Mouse (Mus musculus) CD8-positive naive resting alpha-beta T cell, adult 2 months (primary cell): Measurements from ENCODE around the gene Col4a1.

Experiments
- DNase-seq, 2 experiments: peaks; one replicate each; pipeline ENCODE4 v3.0.0; 2022; ENCODE audit warnings: low read depth in 2 of 2, low spot score in 2 of 2

Gene Col4a1

DNA sequence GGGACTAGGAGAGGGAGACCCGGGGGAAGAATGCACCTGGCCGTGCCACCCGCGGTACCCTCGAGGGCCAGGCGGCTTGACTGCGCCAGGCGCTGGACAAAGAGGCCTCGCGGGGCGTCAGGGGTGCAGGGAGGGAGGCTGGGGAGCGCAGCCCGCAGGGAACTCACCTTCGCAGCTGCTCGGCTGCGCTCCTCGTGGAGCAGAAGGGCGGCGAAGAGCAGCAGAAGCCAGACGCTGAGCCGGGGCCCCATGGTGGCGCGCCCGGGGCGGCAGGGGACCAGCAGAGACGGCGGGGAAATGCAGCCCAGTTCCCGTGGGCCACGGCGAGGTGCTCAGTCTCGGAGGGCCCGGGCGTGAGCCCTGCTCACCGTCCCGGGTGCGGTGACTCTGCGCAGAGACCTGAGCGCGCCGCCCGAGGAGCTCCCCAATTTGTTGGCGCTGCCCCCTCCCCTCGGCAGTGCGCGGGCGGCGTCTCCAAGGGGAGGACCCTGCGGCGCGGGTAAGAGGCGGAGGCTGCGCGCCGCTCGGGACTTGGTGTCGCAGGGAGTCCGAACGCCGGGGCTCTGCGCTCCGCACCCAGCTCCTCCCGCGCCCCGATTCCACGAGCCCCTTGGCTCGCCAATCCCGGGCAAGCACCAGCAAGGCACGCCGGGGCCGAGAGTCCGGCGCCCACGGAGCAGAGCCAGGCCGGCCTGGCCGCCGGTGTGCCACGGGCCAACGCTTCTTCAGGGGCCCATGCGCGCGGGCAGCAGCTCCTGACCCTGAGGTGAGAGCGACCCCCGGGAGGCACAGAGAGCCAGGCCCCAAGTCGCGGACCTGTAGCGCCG lies at the start of gene Col4a1, which contains the start of gene Col4a2:
TSS of gene Col4a1 (minus strand) at position 478 of the 827 bp plus-strand sequence.
TSS of gene Col4a2 (plus strand) at position 457 of the 827 bp plus-strand sequence.
- DNase-seq = no peak

DNA sequence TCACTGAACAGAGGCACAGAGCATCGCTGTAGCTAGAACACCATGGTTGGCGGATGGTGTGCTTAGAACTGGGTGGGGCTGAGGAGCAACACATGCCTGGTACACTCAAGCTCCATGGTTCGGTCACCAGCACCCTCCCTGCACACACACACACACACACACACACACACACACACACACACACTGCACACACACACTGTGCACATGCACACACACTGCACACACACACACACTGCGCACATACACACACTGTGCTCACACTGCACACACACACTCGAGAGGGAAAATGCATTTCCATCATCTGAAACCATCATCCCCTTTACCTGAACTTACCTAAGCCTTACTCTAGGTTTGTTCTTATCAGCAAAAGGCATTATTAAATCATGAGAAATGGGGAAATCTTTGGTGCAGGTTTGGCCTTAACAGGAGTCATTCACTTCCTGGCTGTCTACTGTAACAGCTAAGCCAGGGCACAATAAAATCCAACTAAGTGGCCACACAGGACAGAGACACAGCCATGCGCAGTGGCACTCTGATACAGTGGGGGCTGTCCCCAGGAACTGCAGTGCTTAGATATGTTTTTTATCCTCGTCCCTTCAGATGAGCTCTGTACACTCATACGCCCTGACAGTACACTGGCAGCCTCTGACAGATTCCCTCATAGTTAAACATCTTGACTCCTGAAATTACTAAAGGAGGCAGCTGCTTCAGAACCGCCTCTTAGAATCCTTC lies 49.1 kb upstream of the Col4a1 start:
- DNase-seq = no peak

DNA sequence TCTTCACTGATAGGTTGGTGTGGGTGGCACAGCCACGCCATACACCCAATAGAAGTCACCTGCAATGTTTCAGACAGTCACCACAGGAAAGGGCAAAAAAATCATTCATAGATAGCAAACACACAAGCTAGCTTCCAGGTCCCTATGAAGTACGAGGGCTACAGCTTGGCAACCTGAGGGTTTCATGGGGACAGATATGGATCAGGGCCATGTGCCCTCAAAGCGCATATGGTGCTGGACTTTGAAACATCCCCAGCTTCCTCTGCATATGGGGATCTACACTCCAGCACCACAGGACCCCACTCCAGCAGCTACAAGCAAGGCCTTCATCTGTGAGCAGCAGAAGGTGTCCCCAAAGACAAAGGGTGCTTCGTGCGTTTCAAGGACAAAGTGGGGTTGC lies 47.2 kb upstream of the Col4a1 start:
- DNase-seq = no peak

DNA sequence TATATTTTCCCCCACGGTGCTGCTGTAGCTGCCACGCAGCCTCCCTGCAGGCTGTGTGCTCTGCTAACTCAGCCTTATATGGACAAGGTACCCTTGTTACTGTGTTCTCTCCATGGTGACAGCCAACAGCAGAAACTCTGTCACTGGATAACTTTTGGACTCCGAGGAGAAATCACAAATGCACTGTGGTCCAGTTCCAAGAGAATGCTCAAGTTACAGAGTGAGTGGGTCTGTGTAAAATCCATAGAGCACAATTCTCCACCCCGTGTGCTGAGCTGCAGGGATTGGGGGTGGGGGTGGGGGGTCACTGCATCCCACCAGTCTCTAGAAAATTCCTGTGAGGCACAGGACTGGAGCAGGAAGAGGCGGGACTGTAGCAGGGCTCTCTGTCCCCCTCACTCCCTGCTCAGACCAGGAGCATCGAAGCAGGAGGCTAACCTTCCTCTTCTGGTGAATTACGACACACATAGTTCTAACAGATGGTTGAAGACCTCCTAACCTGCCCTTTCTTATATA lies 45.4 kb upstream of the Col4a1 start:
- DNase-seq = no peak

DNA sequence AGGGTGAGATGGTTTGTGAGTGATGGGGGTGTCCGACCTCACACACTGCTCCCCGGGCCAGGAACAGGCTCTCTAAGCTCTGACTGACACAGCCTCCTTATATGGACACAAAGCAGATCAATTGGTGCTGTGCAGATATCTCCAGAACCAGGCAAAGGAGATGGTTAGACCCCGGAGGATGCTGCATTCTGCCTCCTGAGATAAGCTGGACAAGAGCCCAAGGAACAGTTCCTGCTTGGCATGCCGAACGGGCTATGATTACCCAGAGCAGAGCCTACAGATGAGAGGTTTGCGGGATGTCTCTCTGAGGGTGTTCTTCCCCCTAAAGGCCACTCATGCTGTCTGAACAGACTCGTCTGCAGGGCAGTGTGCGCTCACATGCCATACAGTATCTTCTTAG lies 44.1 kb upstream of the Col4a1 start:
- no peak for DNase-seq

DNA sequence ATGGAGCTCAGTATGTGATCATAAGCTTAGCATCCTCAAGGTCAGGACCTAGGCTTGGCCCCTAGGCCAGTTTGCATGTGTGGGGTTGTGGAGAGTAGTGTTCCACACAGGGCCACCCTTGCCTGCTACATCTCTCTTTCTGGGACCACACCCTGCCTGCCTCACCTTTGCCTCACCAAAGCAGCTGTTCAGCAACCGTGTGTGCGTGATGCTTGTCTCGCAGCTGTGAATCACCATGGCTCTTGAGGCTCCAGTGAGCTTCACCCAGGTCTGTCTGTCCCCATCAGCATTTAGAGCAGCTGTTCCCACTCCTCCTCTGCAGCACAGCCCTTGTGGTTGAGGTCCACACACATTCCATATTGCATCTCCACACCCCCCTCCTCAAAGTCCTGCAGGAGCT lies 43.3 kb upstream of the Col4a1 start:
- DNase-seq = no peak

DNA sequence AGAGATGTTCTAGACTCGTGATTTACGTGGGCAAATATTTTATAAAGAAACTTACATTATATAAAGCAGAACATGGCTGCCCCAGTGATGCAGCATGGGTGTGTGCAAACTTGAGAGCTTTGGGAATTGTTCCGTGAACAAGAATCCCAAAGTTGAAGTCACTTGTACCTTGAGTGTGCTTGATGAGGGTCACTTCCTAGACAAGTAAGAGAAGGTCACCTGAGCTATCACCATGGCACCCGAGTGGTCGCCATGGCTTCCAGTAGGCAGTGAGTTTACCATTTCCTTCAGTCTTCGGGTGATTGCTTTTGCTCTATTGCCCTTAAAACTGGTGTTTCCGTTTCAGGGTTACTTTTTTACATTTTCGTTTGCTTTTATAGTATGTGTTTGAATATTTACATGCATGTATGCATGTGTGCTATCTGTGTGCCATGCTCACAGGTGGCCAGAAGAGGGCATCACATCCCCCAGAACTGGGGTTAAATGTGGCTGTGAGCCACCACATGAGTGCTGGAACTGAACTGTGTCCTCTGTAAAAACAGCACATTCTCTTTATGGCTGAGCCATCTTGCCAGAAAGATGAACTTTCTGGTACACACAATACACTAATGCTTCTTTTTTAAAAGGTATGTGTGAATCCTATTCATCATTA lies 42.3 kb upstream of the Col4a1 start:
- no peak for DNase-seq

DNA sequence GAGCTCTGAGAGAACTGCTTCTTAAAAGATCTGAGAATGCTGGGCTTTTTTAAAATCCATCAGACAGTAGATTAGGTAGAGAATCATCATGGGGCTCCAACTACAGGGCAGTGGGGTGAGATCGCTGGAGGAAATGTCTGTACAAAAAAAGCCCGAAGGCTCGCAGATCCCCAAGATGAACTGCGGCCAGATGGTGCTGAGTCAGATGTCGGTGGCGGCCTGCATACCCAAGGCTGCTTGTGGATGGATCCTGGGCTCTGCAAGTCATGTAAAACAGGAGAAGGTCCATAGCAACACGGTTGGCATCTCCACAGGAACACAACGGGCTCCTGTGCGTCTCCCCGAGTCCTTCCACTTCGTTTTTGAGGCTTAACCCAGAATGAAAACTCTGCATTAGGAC lies 39.9 kb upstream of the Col4a1 start:
- no peak for DNase-seq

DNA sequence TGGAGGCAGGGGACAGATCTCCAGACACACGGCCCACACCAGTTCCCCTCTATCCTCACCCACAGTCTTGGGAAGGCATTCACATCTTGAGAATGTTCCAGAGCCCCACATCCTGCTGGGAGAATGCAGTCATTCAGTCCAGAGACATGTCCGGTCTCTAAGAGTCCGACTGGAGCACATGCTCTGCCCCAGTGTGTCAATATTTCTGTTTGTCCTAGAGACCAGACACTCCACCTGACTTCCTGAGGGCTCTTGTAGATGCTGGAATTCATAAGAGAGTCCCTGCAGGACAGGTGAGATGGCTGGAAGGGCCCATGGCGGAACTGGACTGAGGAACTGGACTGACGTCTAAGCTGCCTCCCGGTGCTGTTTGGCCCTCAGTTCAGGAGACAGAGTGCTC lies 38.7 kb upstream of the Col4a1 start:
- no peak for DNase-seq

DNA sequence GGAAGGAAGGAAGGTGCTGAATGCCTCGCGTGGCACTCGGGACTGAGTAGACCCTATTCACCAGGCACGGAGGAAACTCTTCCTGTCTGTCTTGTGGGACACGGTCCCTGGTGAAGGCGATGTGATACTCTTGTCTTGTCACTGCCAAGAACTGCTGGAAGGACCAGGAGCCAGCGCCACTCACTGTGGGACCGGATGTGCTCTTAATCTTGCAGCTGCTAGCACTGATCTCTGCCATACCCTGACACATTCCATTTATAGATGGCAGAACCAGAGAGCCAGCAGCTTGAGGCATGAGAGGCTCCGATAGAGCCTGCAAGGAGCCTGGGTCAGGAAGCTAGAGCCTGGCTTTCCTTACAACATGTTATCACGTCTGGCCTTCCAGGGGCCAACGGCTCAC lies 36.0 kb upstream of the Col4a1 start:
- DNase-seq = no peak

DNA sequence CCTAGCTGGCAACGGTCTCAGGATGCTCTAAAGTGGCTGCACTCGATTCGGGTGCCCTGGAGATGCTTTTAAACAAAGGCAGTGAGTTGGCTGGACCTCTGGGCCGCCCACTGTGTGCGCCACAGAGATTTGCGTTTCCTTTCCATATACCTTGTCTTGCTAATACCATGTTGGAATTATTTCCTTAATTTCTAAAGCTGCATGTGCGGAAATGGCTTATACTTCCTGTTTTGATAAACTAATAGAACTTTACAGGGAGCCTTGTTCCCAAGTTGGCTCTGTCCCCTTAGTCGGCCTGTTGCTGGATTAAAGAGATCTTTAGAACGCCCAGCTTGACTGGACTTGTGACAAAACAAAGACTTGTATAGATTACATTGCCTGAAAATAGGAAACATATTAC lies 35.1 kb upstream of the Col4a1 start:
- DNase-seq = no peak

DNA sequence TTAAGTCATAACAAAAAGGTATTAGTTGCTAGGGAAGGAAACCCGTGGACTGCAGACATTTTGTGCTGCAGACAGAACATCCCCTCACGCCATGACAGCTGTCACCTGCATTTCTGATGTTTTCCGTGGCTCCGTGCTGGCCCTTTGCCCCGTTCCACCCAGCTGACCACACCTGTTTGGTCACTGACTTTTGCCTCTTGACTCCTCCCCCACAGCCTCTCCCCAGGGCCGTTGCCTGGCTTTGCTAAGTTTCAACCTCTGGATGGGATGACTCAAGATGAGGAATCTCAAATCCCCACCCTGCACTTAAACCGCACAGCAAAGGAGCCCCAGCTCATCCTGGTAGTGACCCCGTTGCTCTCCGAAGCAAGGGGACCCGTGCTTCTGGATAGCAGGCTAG lies 33.6 kb upstream of the Col4a1 start:
- DNase-seq = no peak

DNA sequence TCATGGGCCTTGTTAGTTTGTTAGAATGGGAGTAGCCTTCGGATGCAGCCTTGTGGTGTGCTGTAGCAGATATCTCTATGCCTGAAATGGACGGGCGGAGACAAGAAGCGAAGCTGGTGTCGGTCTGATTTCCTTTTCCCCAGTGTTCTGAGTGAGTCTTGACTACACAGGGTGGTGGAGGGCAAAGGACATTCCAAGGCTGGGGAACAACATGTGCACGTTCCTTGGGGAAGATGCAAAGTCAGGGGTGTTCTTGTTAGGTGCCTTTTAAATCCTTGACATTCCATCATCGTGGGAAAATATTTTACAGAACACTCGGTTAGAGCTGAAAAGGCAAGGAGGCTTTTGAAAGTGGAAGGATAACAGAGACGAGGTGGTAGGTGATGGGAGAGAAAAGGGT lies 31.8 kb upstream of the Col4a1 start:
- DNase-seq = no peak

DNA sequence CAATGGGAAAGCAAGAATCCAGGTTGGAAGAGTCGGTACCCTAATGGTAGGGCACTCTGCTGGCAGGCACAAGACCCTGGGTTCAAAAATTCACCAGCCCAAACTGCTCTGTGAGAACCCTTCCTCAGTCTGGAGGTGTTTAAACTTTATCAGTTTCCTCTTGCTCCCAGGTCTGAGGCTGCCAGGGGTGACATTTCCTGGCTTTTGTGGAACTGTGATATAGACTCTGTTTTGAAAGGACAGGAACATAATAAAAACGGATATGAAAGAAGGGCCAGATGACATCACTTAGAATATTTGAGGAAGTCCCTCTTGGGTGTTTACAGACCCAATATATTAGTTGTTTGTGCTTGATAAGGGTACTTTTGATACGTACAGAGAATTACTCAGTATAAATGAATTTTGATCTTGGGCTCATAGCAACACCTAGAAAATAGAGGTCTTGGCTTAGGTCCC lies 28.5 kb upstream of the Col4a1 start:
- no peak for DNase-seq

DNA sequence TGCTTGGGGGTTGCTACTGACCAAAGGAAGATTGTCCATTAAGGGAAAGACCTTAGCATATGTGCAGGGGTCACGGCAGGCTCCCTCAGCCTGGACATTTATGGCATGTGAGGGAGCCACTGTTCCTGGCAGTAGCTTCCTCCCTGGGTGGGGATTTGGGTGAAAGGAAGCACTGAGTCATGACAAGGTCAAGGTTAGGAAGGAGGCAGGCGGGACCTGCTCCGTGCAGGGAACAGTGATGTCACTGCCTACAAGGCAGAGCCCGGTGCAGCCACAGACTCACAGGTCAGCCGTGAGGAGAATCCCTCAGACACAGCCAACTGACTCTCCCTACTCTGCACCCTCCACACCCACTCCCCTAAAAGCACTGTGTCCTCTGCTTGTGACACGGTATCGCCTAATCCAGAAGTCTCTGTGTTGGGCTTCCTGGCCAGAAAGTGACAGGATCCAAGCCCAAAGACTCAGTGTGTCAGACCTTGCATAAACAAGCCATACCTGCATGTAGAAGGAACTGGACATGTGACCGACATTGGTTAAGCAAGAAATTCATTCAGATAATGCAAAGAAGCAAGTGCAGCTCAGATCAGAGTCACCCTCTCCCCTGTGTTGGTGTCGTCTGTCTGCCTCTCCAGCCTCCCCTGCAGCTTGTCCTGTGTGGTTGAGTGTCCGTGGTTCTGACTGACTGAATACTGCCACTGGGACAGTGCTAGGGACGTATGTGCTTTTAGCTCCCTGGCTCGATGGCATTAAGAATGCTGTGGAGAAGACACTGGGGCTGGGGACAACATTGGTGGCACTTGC lies 27.9 kb upstream of the Col4a1 start:
- DNase-seq = no peak

DNA sequence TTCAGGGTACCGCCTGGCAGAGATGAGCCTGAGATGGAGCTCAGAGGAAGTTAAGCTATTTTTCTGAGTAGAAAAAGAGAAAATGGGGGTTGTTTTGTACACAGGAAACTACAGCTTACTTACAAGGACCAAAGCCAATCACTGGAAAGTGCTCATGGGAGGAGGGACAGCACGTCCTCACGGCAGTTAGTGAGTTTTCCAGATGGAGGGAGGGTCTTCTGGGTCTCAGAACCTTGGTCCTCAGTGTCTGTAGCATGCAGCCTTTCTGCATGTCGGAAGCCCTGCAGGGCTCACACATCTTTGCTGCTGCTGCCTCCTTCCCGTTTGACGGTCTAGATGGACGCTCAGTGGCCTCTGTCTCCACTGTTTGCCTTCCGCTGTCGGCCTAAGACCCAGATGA lies 25.9 kb upstream of the Col4a1 start:
- DNase-seq = no peak

DNA sequence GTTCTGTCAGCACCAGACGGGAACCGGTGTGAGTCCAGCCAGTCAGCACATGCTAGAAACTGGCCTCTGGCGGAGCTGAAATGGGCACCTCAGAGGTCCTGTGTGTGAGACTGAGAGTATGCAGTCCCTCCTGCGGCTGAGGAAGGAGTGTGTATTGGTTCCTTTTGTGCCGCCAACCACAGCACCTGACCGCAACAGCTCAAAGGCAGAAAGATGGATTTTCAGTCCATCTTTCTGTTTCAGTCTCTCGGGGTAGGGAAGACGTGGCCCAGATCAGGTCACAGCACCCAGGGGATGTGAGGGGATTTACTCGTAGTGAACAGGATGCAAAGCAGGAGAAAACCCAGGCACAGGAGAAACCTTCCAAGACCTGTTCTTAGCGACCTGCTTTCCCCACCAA lies 25.0 kb upstream of the Col4a1 start:
- DNase-seq = no peak

DNA sequence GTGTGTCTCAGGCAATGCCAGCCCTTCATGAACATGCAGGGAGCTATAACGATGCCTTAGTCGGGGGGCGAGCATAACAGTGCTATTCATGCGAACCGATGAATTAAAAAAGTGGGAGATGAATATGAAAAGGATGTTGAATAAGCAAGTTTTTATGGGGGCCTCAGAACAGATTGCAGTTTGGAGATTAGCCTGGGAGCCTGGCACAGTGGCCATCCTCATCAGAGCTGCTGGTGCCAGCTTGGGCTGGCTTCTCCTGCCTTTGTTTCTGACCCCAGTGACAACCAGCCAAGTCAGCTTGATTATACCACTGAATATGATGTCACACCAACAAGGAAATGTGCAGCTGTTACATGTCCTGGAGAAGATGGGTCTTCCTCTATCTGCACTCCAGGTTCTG lies 23.7 kb upstream of the Col4a1 start:
- no peak for DNase-seq

DNA sequence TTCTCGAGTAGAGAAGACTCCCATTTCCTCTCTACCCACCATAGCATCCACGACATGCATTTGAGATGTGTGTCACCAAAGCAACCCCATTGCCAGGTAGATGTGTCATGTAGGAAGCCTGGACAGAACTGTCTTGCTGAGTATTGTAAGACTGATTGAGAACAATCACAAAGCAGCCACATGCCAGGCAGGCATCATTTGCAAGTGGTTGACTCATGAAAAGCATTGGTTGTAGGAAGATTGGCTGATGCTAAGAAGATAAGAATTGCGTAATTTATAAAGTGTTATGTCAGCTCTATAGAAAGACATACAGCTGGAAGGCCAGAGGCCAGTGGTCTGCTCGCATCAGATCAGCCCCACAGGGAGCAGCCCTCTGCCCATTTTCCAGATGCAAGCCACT lies 22.6 kb upstream of the Col4a1 start:
- no peak for DNase-seq

DNA sequence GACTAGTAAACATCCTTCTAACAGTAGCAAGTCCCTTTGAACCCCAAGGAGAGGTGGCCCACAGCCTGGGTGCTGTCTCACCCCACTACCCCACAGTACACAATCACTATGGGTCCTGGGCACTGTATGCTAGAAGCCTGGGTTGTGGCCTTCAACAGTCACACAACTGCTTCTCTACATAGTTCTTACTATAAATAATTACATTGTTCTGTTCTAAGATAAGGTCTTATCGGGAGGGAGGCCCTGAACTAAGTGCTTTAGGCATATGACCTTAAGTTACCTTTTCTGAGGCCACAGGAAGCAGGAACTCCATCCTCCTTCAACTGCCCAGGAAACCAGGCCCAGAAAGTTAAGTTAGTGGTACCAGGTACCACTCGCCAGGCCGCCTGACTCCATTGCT lies 21.9 kb upstream of the Col4a1 start:
- DNase-seq = no peak

DNA sequence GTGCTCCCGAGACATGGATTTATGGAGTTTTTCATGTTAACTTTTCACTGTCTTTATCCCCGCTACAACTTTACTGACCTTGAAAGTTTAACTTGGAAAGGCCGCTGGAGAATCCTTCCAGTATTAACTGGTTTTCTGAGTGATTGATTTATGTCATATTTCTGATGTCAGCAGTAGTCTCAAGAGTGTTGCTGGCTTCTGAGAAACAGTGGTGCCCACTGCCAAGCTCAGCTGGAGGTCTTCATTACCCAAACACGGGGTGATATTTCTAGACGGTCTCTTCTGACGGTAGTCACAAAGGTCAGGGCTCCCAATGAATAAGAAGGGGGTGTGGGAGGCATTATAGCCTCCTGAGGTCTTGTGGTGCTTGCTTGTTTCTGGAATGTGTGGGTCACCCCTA lies 21.1 kb upstream of the Col4a1 start:
- no peak for DNase-seq
